Mouse (Mus musculus) left cerebral cortex, adult 8-10 months (tissue): Measurements from ENCODE around the gene Abcb10. TPM values are rescaled to one million over a fixed set of nuclear protein-coding genes. Genes with fewer than 3 reads are reported as not detected.

Experiments
- DNase-seq, 2 experiments: peaks; one replicate each; pipeline ENCODE4 v3.0.0; 2022; ENCODE audit warnings: low spot score in 2 of 2
- microRNA-seq, 2 experiments: library from miRNA; unstranded; fragments of <30 nt; microRNA quantifications; one replicate each; pipeline ENCODE4 v1.2.0; 2022
- total RNA-seq, 4 experiments: library from RNA; stranded (reverse); gene quantifications; 2 replicates each; pipeline ENCODE4 v1.2.4; 2022

Gene Abcb10
- total RNA-seq, 4 experiments from 2014 or later, result 19.2 to 21.4 (median 20.1) TPM

- DNase-seq, result no peak
These were observed 80.3 kb downstream of the Abcb10 start for GRCm38 (mm10) chr8:123902653-123903052.

Small RNA genes lying within 50 kb of the gene (microRNA-seq; reads per million reads assigned to microRNA genes)
- 0 reads per million in 2 experiments for gene Mir1967

Other genes starting within 250 kb of the Abcb10 start
- gene Rab4a, start 177.1 kb downstream of the Abcb10 start, total RNA-seq, result 10 to 100 TPM; 42.5 to 47.9 (median 45.1) TPM
- 10 to 100 TPM; 56.8 to 64.8 (median 62.6) TPM for gene Ccsap, start 122.9 kb downstream of the Abcb10 start, total RNA-seq
- 10 to 100 TPM in 3 of 4 experiments, 1 to 10 TPM in 1; 9.2 to 24.8 (median 18.0) TPM for gene Acta1, start 88.4 kb downstream of the Abcb10 start, total RNA-seq
- 10 to 100 TPM; 23.7 to 29.5 (median 26.1) TPM for gene Nup133, start 33.9 kb downstream of the Abcb10 start, total RNA-seq
- gene Taf5l, start 38.3 kb upstream of the Abcb10 start, total RNA-seq, result 10 to 100 TPM; 22.1 to 23.0 (median 22.5) TPM
- gene Urb2, start 38.4 kb upstream of the Abcb10 start, total RNA-seq, result 10 to 100 TPM; 11.1 to 12.9 (median 12.1) TPM
- 10 to 100 TPM; 34.5 to 49.5 (median 39.8) TPM for gene Galnt2, start 248.3 kb upstream of the Abcb10 start, total RNA-seq